Mouse (Mus musculus) splenic B cell, adult 2 months (primary cell): ENCODE results near the gene Bmp2.
A peak's percentile ranks its signal among the peaks of the same experiment; 100 is the strongest.

ENCODE experiments used
- DNase-seq: peaks from one replicate; pipeline ENCODE4 v3.0.0-alpha.2; 2011; ENCODE audit warnings: low read depth, low spot score
- H3K27me3 ChIP-seq: 2 replicates; pipeline ENCODE4 v1.6.1; 2012; ENCODE audit warnings: mild to moderate bottlenecking, low read length, moderate library complexity, mixed read lengths; ENCODE audit not compliant: control insufficient read depth, poor library complexity, insufficient read depth, severe bottlenecking
- H3K36me3 ChIP-seq: 2 replicates; pipeline ENCODE4 v1.6.1; 2012; ENCODE audit warnings: mild to moderate bottlenecking, low read length, moderate library complexity, mixed read lengths; ENCODE audit not compliant: control insufficient read depth, poor library complexity, insufficient read depth, severe bottlenecking

Bmp2 gene

GRCm38 (mm10) chr2:133540702-133541101, 11.3 kb upstream of the Bmp2 start:
- no peaks in the 10 kb centered on the region for H3K27me3 ChIP-seq
- no peak for DNase-seq

DNA sequence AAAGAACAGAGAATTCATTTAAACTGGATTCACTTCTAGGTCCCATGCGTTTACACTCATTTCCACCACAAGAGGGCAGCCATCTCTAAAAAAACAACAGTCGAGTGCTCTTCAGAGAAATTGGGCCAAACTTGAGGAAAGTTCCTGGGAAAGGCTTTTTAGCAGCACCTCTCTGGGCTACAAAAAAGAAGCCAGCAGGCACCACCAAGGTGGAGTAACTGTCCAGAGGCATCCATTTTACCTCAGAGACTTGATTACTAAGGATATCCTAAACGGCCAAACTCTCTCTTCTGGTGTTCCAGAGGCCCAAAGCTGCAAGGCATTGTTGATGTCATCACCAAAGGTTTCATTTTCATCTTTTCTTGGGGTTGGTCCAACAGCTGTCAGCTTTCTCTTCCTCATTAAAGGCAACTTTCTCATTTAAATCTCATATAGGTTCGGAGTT, 1.7 kb upstream of the Bmp2 start:
- Histone ChIP-seq H3K36me3 (no peaks in the 10 kb centered on the region), H3K27me3 (no peaks in the 10 kb centered on the region)
- peak; percentile 7 for DNase-seq

More at GRCm38 (mm10) chr2:133540702-133541101, 11.3 kb upstream of the Bmp2 start:
- no peaks in the 10 kb centered on the region for H3K36me3 ChIP-seq

DNA sequence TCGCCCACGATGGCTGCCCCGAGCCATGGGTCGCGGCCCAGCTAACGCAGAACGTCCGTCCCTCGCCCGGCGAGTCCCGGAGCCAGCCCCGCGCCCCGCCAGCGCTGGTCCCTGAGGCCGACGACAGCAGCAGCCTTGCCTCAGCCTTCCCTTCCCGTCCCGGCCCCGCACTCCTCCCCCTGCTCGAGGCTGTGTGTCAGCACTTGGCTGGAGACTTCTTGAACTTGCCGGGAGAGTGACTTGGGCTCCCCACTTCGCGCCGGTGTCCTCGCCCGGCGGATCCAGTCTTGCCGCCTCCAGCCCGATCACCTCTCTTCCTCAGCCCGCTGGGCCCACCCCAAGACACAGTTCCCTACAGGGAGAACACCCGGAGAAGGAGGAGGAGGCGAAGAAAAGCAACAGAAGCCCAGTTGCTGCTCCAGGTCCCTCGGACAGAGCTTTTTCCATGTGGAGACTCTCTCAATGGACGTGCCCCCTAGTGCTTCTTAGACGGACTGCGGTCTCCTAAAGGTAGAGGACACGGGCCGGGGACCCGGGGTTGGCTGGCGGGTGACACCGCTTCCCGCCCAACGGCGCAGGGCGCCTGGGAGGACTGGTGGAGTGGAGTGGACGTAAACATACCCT, 995 bp downstream of the Bmp2 start:
- Histone ChIP-seq H3K36me3 (no peaks in the 10 kb centered on the region), H3K27me3 (no peaks in the 10 kb centered on the region)
- no peak for DNase-seq

DNA sequence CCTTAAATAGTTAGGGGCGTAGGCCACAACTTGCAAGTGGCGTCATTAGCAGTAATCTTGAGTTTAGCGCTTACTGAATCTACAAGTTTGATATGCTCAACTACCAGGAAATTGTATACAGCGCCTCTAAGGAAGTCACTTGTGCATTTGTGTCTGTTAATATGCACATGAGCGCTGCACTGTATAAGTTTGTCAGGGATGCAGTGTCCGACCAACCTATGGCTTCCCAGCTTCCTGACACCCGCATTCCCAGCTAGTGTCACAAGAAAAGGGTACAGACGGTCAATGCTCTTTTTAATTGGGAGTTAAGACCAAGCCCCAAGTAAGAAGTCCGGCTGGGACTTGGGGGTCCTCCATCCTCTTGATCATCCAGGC, 1.9 kb downstream of the Bmp2 start:
- DNase-seq: no peak

DNA sequence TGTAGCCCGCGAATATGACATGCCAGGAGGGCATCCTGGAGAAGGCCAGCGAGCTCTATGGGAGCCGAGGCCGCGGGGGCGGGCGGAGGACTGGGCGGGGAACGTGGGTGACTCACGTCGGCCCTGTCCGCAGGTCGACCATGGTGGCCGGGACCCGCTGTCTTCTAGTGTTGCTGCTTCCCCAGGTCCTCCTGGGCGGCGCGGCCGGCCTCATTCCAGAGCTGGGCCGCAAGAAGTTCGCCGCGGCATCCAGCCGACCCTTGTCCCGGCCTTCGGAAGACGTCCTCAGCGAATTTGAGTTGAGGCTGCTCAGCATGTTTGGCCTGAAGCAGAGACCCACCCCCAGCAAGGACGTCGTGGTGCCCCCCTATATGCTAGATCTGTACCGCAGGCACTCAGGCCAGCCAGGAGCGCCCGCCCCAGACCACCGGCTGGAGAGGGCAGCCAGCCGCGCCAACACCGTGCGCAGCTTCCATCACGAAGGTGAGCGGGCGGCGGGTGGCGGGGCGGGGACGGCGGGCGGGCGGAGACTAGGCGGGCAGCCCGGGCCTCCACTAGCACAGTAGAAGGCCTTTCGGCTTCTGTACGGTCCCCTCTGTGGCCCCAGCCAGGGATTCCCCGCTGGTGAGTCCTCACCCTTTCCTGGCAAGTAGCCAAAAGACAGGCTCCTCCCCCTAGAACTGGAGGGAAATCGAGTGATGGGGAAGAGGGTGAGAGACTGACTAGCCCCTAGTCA, 2.5 kb downstream of the Bmp2 start:
- Histone ChIP-seq H3K36me3 (no peaks in the 10 kb centered on the region), H3K27me3 (no peaks in the 10 kb centered on the region)
- DNase-seq: no peak

More for the DNA sequence above, 1.9 kb downstream of the Bmp2 start:
- no peaks in the 10 kb centered on the region for H3K27me3 ChIP-seq
- no peaks in the 10 kb centered on the region for H3K36me3 ChIP-seq

DNA sequence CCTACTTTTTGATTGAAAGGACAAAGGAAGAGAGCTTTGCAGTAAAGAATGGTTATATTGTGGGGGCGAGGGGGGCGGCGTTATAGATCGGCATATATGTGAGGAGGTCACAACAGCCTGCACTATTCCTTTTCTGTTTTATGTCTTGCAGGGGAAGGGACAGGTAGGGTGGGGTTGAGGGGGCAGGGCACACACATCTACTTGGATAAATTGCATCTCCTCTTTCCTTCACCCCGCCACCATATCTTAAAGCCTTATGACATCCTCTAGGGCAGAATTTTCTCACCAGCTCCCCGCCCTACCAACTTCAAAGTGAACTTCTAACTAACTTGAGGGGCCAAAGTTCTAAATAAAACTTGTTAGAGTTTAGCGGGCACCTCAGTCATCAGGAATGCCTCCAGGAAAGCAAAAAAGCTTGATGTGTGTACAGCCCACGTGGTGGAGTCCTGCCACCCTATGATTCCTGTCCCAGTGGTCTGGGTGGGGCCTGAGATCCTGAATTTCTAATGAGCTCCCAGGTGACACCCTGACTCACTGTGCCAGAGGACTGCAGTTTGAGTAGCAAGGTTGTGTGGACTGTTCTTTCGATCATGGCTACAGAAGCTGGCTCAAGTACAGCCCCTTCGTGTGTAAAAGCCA, 12.4 kb downstream of the Bmp2 start:
- no peak for DNase-seq
- no peaks in the 10 kb centered on the region for H3K36me3 ChIP-seq
- H3K27me3 ChIP-seq: no peaks in the 10 kb centered on the region

DNA sequence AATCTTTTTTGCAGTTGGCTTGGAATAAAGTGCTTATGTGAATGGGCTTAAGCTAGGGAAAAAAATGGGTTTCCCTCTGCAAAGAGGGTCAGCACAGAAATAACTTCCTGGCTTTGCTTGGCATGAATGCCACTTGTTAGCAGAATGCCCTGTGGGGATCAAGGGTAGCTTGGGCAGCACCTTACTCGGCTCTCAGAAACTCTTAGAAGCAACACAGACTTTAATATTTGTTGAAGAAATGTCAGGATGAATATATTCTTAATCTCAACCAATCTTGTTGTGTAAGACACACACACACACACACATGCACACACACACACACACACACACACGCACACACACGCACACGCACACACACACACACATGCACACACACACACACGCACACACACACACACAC, 13.5 kb downstream of the Bmp2 start:
- no peak for DNase-seq
- Histone ChIP-seq H3K36me3 (no peaks in the 10 kb centered on the region), H3K27me3 (no peaks in the 10 kb centered on the region)

DNA sequence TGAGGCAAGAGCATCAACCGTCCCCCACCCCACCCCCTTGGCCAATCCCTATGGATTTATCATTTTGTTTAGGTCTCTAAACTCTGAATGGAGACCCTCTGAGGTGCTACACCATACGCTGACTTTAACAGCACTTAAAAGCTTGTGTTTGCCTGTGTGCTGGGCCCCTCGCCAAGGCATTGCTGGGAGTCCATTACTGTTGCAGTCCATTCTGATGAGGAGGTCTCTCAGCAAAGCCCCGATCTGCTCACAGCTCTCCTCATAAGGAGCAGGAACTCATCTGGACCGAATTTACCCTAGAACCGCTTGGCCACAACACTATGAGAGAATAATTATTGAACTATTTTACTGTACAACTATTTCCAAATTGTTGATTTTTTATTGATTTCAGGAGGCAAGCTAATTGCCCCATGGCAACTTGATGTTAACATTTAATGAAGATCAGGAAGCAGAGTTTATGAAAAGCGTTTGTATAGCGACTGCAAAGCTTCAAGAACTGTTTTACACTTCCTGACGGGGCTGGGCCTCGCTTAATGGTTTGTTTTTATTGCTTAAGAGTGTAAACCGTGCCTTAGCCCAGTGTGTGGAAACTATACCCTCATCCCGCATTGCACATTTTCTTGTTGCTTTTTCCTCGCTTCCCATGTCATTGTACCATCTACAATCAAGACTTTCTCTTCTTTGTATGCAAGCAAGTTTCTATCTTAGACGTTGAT, 14.2 kb downstream of the Bmp2 start:
- H3K27me3 ChIP-seq: no peaks in the 10 kb centered on the region
- no peaks in the 10 kb centered on the region for H3K36me3 ChIP-seq
- no peak for DNase-seq

DNA sequence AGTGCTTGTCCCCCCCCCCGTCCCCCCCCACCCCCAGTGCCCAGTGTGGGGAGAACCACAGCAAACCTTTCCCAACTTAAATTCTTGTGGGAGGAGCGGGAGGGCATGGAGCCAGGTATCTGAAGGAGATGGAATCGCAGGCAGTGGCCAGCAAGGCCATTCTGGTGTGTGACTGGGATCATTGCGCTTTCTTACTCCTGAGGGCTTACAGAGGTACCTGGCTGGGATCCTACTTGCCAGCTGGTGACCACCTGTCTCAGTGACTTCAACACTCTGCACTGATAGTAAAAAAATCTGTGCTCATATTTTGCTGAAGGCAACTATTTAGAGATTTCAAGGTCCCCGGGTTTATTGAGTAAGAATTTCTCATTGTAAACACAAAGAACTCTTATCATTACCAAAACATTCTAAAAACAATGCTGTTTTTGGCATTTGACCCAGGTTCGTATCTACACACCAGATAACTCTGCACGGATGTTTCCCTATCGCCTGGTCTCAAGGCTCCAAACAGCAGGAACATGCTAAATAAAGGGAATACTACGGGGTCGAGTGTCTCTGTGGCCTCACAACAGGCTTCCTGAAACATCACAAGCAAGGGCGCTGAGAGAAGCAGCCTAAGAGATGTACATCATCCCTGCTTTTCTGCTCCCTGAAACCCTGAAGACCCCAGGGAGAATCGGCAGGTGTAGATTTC, 39.8 kb downstream of the Bmp2 start:
- no peak for DNase-seq
- no peaks in the 10 kb centered on the region for H3K36me3 ChIP-seq
- H3K27me3 ChIP-seq: no peaks in the 10 kb centered on the region
